Mouse (Mus musculus) embryo, embryonic 10.5 days (tissue): ENCODE measurements at regions not wholly inside any gene's neighbourhood (a gene's known extent, or its start where the extent isn't known, plus 50 kb on each side); places are given as distances from the start of the nearest gene placed in this dataset.

Source experiments
- DNase-seq: peaks from one replicate; pipeline ENCODE4 v3.0.0-alpha.2; 2015; ENCODE audit warnings: low spot score

DNA sequence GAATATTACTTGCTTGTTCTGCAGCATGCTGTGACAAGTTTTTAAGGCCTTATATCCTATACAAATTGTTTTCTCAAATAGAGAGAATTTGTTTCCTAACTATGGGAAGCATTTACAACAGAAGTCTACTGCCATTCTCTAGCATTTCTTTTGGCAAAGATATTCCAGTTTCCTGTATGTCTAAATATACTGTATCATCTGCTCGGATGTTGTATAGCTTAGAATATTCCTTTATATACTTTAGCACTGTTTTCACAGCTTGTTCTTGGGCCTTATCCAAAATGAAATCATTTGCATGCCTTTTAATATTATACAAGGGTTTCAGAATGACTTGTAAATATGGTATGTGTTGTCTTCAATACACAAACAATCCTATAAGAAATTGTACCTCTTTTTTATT lies 92.1 kb upstream of the Ins2 start:
- no peak for DNase-seq

DNA sequence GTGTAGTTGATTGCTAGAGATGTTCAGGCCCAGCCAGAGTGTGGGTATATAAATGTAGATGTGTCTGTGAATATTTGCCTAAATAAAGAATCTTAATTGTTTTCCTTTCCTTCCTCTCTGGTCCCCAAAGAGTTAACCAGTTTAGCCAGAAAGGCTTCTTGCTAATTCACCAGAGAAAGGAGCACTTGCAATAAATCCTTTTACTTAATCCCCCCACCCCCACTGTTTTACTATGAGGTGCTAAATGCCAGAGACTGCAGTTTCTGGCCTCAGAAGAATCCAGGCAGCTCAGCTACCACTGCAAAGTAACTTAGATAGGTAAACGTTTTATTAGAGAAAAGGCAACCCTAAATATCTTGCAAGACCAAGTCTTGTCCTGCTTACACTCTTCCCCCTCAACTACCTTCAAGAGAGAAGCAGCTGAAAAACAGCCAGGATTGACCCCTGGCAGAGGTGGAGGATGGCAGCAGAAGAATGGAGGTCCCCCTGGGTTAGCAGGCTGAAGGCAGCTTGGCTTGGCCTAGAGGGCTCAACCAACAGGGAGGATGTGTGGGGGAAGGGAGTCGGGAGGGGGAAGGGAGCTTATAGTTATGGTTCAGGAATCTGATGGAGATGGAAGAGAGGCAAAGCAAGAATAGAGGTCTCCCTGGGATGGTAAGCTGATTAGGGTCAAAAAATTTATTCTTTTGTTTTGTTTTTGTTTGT lies 87.9 kb upstream of the Ins2 start:
- DNase-seq: peak; percentile 49

DNA sequence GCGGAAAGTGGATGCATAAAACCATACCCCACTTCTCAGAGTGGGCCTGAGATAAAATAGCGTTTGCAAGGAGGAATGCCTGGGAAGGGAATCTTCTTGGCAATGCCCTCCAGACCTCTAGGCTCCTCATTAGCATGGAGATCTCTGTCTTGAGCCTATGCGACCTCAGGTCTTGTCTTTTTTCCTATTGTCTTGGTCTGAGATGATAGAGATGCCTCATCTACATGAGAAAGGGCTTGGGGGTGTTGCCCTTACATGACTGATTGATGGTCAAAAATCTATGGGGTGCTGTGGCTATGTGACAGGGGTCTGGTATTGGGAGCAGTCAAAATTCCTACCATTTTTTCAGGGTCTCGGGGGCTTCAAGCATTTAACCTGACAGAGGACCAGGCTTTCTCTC lies 67.5 kb upstream of the Ins2 start:
- DNase-seq: no peak

DNA sequence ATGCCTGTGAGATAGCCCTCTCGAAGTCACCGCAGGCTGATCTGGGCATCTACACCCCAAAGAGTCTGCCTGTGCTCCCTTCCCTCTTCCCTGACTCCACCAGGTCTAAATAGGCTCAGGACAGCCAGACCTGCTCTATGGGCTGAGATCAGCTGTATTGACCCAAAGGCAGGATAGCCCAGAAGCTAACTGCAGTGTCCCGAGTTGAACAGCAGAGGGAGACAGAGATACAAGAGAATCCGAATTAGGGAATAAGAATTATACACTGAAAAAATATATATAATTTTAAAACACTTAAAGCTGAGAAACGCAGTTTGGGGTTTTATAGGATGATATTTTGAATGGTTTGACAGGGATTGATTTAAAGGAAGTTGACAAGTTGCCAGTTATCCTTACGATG lies 56.2 kb upstream of the Ins2 start:
- DNase-seq: peak; percentile 86

DNA sequence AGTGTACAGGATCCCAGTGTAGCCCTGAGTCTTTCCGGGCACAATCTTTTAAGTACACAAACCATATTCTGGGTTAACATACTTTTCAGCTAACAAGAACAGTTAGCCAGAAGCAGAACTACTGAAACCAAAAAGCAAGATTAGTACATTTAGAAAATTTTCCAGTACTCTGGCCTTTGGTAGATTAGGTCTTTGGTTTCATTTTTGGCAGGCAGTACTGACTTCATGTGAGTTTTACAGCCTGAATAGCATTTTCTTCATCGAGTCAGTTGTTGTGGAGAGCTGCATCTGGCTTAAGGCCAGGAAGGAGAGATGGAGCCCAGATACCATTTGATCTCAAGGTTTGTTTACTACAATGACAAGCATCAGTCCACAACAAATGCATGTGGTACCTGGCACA lies 51.3 kb upstream of the Ins2 start:
- no peak for DNase-seq
